Mouse (Mus musculus) heart, embryonic 14.5 days (tissue): ENCODE data around the gene Wbp11. TPM values are rescaled to one million over a fixed set of nuclear protein-coding genes. Genes with fewer than 3 reads are reported as not detected.
"Not testable (repeated sequence)": the region's sequence is repeated elsewhere in the genome, so short reads cannot be mapped to it uniquely, and the experiment has no call there.

Source experiments
- ATAC-seq: fragments of 200-750 bp; cut with Nextera tagmentation; 2 replicates; pipeline ENCODE4 v1.8.0; 2017; ENCODE audit warnings: low read depth, moderate TSS enrichment; ENCODE audit not compliant: insufficient number of reproducible peaks, insufficient read depth, low FRiP score
- H3K27ac ChIP-seq, 2 experiments: fragments of 200-500 bp in 1 of 2; fragments of 300-500 bp in 1 of 2; sonication (generic) in 1 of 2; replicated peaks in 1 of 2; 2 replicates each; pipeline ENCODE4 v1.5.1; 2012 to 2014; ENCODE audit warnings: low read depth in 2 of 2, low read length in 2 of 2, control low read depth in 1 of 2, mild to moderate bottlenecking in 1 of 2, mixed read lengths in 1 of 2; ENCODE audit not compliant: control insufficient read depth in 1 of 2, insufficient read depth in 1 of 2
- H3K27me3 ChIP-seq: fragments of 300-500 bp; sonication (generic); 2 replicates; pipeline ENCODE4 v1.6.1; 2014; ENCODE audit warnings: mild to moderate bottlenecking, low read length, control low read depth; ENCODE audit not compliant: control insufficient read depth, insufficient read depth
- H3K36me3 ChIP-seq: fragments of 300-500 bp; sonication (generic); 2 replicates; pipeline ENCODE4 v1.6.1; 2014; ENCODE audit warnings: mild to moderate bottlenecking, control low read depth, low read length, mixed read lengths; ENCODE audit not compliant: control insufficient read depth, insufficient read depth
- H3K4me1 ChIP-seq, 2 experiments: fragments of 200-500 bp in 1 of 2; fragments of 300-500 bp in 1 of 2; sonication (generic) in 1 of 2; 2 replicates each; pipeline ENCODE4 v1.6.1; 2012 to 2014; ENCODE audit warnings: low read length in 2 of 2, control low read depth in 1 of 2, mixed read lengths in 1 of 2; ENCODE audit not compliant: control insufficient read depth in 2 of 2, insufficient read depth in 2 of 2
- H3K4me2 ChIP-seq: fragments of 300-500 bp; sonication (generic); 2 replicates; pipeline ENCODE4 v1.6.1; 2014; ENCODE audit warnings: mild to moderate bottlenecking, low read length
- H3K4me3 ChIP-seq, 2 experiments: fragments of 200-500 bp in 1 of 2; fragments of 300-500 bp in 1 of 2; sonication (generic) in 1 of 2; 2 replicates each; pipeline ENCODE4 v1.5.1; 2012 to 2014; ENCODE audit warnings: low read length in 2 of 2, mild to moderate bottlenecking in 2 of 2, control low read depth in 1 of 2, low read depth in 1 of 2, moderate library complexity in 1 of 2; ENCODE audit not compliant: control insufficient read depth in 1 of 2, insufficient read depth in 1 of 2
- H3K9ac ChIP-seq: fragments of 300-500 bp; sonication (generic); 2 replicates; pipeline ENCODE4 v1.6.1; 2014; ENCODE audit warnings: mild to moderate bottlenecking, low read length
- H3K9me3 ChIP-seq: fragments of 300-500 bp; sonication (generic); 2 replicates; pipeline ENCODE4 v1.6.1; 2016; ENCODE audit warnings: low read length, control low read depth; ENCODE audit not compliant: control insufficient read depth
- WGBS: fragments of 180-500 bp; shearing (Covaris S2); extraction: QIAGEN DNeasy Blood & Tissue Kit; methylation state at CpG from one replicate; pipeline ENCODE4 v1.1.7; 2014; 5-methylcytosine and 5-hydroxymethylcytosine counted together
- polyA plus RNA-seq: library from polyadenylated mRNA; unstranded; fragments of >200 nt; fragmentation: Nextera tagmentation; extraction: Ambion mirVana; gene quantifications from 2 replicates; pipeline ENCODE4 v1.2.1, GENCODE M21; 2014

Wbp11 gene
- polyA plus RNA-seq, 1 experiment from 2014 or later, result 67.7 TPM

GRCm38 (mm10) chr6:136803739-136804633 lies 24.0 kb downstream of the Wbp11 start, which contains the start of gene Hist4h4:
Gene Hist4h4 (minus strand): TSS chr6:136804415.
- peak within 1 kb of the TSS; percentile 97 for H3K4me2 ChIP-seq
- H3K4me1 ChIP-seq, result peaks cover 0 to 15% of the 10 kb centered on the region in 2 experiments; a peak in 3 of 4 replicates
- no peaks in the 10 kb centered on the region for H3K27me3 ChIP-seq
- peak within 1 kb of the TSS; percentile 99 for H3K9ac ChIP-seq
- H3K9me3 ChIP-seq, result no peaks in the 10 kb centered on the region
- peak within 1 kb of the TSS; percentile 52 to 82 for H3K4me3 ChIP-seq
- ATAC-seq, result peak; percentile 70
- peak within 1 kb of the TSS; percentile 94 to 100 for H3K27ac ChIP-seq
- under 1% methylated on average over 50 of the region's 50 CpGs for WGBS
- H3K36me3 ChIP-seq, result no peaks in the 10 kb centered on the region

GRCm38 (mm10) chr6:136803093-136803738 lies 24.8 kb downstream of the Wbp11 start:
- ATAC-seq, result no peak
- no peaks in the 10 kb centered on the region for H3K9me3 ChIP-seq
- H3K36me3 ChIP-seq, result no peaks in the 10 kb centered on the region
- no peaks in the 10 kb centered on the region for H3K27me3 ChIP-seq
- H3K4me3 ChIP-seq, result peak overlapping the region; percentile 52 to 82
- peak overlapping the region; percentile 97 for H3K4me2 ChIP-seq
- H3K9ac ChIP-seq, result peak overlapping the region; percentile 99
- WGBS, result 9% methylated on average over 12 of the region's 12 CpGs
- H3K4me1 ChIP-seq, result peaks cover 0 to 12% of the 10 kb centered on the region in 2 experiments; a peak in 2 of 4 replicates
- H3K27ac ChIP-seq, result peak overlapping the region; percentile 94 to 100

GRCm38 (mm10) chr6:136801274-136801673 lies 26.8 kb downstream of the Wbp11 start:
- H3K4me2 ChIP-seq, result no peak overlapping the region
- no peak overlapping the region for H3K27ac ChIP-seq
- no peak overlapping the region for H3K4me3 ChIP-seq
- no peaks in the 10 kb centered on the region for H3K9me3 ChIP-seq
- WGBS, result 77% methylated on average over 6 of the region's 6 CpGs
- no peaks in the 10 kb centered on the region for H3K36me3 ChIP-seq
- no peaks in the 10 kb centered on the region for H3K27me3 ChIP-seq
- ATAC-seq, result no peak
- H3K9ac ChIP-seq, result no peak overlapping the region
- H3K4me1 ChIP-seq, result peaks cover 0 to 12% of the 10 kb centered on the region in 2 experiments; a peak in 2 of 4 replicates

GRCm38 (mm10) chr6:136800710-136801109 lies 27.3 kb downstream of the Wbp11 start:
- ATAC-seq, result no peak
- no peak overlapping the region for H3K4me3 ChIP-seq
- no peaks in the 10 kb centered on the region for H3K9me3 ChIP-seq
- no peak overlapping the region for H3K4me2 ChIP-seq
- peaks cover 0 to 12% of the 10 kb centered on the region in 2 experiments; a peak in 2 of 4 replicates for H3K4me1 ChIP-seq
- H3K27ac ChIP-seq, result no peak overlapping the region
- no peaks in the 10 kb centered on the region for H3K27me3 ChIP-seq
- WGBS, result 89% methylated on average over 8 of the region's 8 CpGs
- no peak overlapping the region for H3K9ac ChIP-seq
- H3K36me3 ChIP-seq, result no peaks in the 10 kb centered on the region

GRCm38 (mm10) chr6:136797874-136798693 lies 29.9 kb downstream of the Wbp11 start:
- H3K4me3 ChIP-seq, H3K36me3 ChIP-seq, ATAC-seq, H3K4me1 ChIP-seq, H3K27ac ChIP-seq, H3K9ac ChIP-seq, H3K27me3 ChIP-seq, H3K4me2 ChIP-seq, H3K9me3 ChIP-seq: not testable (repeated sequence)
- 65% methylated on average over 3 of the region's 3 CpGs for WGBS

GRCm38 (mm10) chr6:136795850-136796249 lies 32.2 kb downstream of the Wbp11 start:
- H3K27ac ChIP-seq, result no peak overlapping the region
- H3K36me3 ChIP-seq, result no peaks in the 10 kb centered on the region
- no peak for ATAC-seq
- H3K27me3 ChIP-seq, result no peaks in the 10 kb centered on the region
- WGBS, result 64% methylated on average over 6 of the region's 6 CpGs
- H3K4me1 ChIP-seq, result peaks cover 2% of the 10 kb centered on the region in 2 experiments; a peak in 1 of 4 replicates
- H3K9ac ChIP-seq, result no peak overlapping the region
- no peak overlapping the region for H3K4me3 ChIP-seq
- no peaks in the 10 kb centered on the region for H3K9me3 ChIP-seq
- H3K4me2 ChIP-seq, result no peak overlapping the region

GRCm38 (mm10) chr6:136795110-136795509 lies 32.9 kb downstream of the Wbp11 start:
- H3K36me3 ChIP-seq, result no peaks in the 10 kb centered on the region
- no peaks in the 10 kb centered on the region for H3K27me3 ChIP-seq
- H3K27ac ChIP-seq, result no peak overlapping the region
- H3K4me1 ChIP-seq, result peaks cover 2% of the 10 kb centered on the region in 2 experiments; a peak in 1 of 4 replicates
- no peak for ATAC-seq
- no peak overlapping the region for H3K4me3 ChIP-seq
- H3K4me2 ChIP-seq, result no peak overlapping the region
- H3K9me3 ChIP-seq, result no peaks in the 10 kb centered on the region
- no peak overlapping the region for H3K9ac ChIP-seq
- WGBS, result 63% methylated on average over 1 of the region's 1 CpGs
